Mouse (Mus musculus): ENCODE results near the gene Slc25a11. TPM values are rescaled to one million over a fixed set of nuclear protein-coding genes. Genes with fewer than 3 reads are reported as not detected.
A peak's percentile ranks its signal among the peaks of the same experiment; 100 is the strongest.

The Slc25a11 gene
- polyA plus RNA-seq, 1 experiment from 2014 or later, result 172 TPM

DNA sequence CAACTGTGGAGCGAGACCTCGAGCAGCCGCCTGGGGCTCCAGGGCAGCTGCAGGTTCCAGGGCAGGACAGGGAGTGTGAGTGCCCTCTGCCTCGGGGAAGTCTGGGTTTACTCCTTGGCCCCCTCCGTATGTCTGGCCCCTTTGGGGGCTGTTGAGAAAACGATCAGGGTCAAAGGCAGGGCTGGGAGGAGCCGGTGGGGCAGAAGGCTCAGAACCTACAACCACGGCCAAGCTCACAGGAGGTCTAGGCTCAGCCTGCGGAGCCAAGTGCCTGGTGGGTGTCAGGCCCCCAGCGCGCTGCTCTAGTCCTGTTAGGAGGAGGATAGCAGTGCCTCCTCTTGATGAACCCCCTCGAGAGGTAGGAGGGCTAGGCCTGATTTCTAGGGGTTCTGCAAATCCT, 33.9 kb upstream of the Slc25a11 start:
- Histone ChIP-seq H3K9me3 (ENCODE audit: control insufficient read depth, low read length) (no peaks in the 10 kb centered on the region), H3K27ac (ENCODE audit: low read depth, low read length) (no peak overlapping the region), H3K27me3 (ENCODE audit: control insufficient read depth, insufficient read depth, low read length) (no peaks in the 10 kb centered on the region), H3K4me1 (ENCODE audit: control insufficient read depth, insufficient read depth, low read length) (peaks cover 5% of the 10 kb centered on the region), H3K4me3 (ENCODE audit: low read depth, low read length) (no peak overlapping the region), H3K36me3 (ENCODE audit: control insufficient read depth, insufficient read depth, low read length) (peaks cover 43% of the 10 kb centered on the region), H3K4me2 (ENCODE audit: low read depth, low read length) (no peak overlapping the region), H3K9ac (replicated peaks; ENCODE audit: low read depth, low read length) (0 out of 2 replicates have a peak overlapping the region, but pooled peaks have one; percentile 28)
- WGBS, result 70% methylated on average over 12 of the region's 12 CpGs
- ATAC-seq (ENCODE audit: low read depth), result no peak

DNA sequence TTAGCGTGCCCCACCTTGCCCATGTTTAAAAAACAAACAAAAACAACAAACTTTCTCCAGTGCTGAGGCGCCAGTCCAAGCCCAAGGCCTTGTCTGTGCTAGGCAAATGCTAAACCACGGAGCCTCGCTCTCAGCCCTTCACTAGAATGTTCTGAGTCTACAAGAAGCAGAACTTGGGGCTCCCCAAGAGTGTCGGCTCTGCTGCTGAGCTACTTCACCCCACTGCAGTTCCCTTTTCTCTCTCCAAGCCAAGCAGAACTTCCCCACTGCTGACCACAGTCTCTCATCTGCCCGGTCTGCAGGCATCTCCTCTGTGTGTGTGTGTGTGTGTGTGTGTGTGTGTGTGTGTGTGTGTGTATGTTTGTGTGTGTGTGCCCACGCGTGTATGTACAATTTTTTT, 32.6 kb upstream of the Slc25a11 start:
- no peak overlapping the region for H3K4me3 ChIP-seq (ENCODE audit: low read depth, low read length)
- peaks cover 46% of the 10 kb centered on the region for H3K36me3 ChIP-seq (ENCODE audit: control insufficient read depth, insufficient read depth, low read length)
- H3K4me2 ChIP-seq (ENCODE audit: low read depth, low read length), result no peak overlapping the region
- H3K27ac ChIP-seq (ENCODE audit: low read depth, low read length), result no peak overlapping the region
- H3K4me1 ChIP-seq (ENCODE audit: control insufficient read depth, insufficient read depth, low read length), result peaks cover 5% of the 10 kb centered on the region; the same call in 1 of the 2 replicates
- no peak for ATAC-seq (ENCODE audit: low read depth)
- WGBS, result 88% methylated on average over 8 of the region's 8 CpGs
- no peaks in the 10 kb centered on the region for H3K27me3 ChIP-seq (ENCODE audit: control insufficient read depth, insufficient read depth, low read length)
- H3K9ac ChIP-seq (replicated peaks; ENCODE audit: low read depth, low read length), result no peak overlapping the region
- no peaks in the 10 kb centered on the region for H3K9me3 ChIP-seq (ENCODE audit: control insufficient read depth, low read length)

DNA sequence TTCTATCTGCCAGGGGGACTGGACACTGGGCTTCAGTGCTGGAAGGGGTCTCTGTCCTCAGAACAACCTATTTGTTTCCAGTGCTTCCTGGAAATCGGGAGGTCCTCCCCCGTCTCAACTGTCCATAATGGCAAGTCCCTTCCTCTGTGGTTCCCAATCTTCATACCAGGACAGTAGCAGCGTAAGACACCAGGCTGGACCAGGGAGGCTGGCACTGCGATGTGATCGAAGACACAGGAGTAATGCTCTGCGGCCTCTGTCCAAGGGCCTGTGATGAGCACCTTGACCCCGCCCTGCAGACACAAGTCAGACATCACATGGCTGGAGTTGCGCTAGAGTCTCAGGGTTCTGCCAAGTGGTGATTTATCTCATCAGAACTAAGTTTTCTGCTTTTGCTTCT, 32.1 kb upstream of the Slc25a11 start:
- Histone ChIP-seq H3K9ac (replicated peaks; ENCODE audit: low read depth, low read length) (no peak overlapping the region), H3K4me3 (ENCODE audit: low read depth, low read length) (no peak overlapping the region), H3K36me3 (ENCODE audit: control insufficient read depth, insufficient read depth, low read length) (peaks cover 43% of the 10 kb centered on the region), H3K27ac (ENCODE audit: low read depth, low read length) (no peak overlapping the region), H3K4me1 (ENCODE audit: control insufficient read depth, insufficient read depth, low read length) (peaks cover 5% of the 10 kb centered on the region; the same call in 1 of the 2 replicates), H3K27me3 (ENCODE audit: control insufficient read depth, insufficient read depth, low read length) (no peaks in the 10 kb centered on the region), H3K9me3 (ENCODE audit: control insufficient read depth, low read length) (no peaks in the 10 kb centered on the region), H3K4me2 (ENCODE audit: low read depth, low read length) (no peak overlapping the region)
- WGBS, result 97% methylated on average over 8 of the region's 8 CpGs
- ATAC-seq (ENCODE audit: low read depth), result no peak

DNA sequence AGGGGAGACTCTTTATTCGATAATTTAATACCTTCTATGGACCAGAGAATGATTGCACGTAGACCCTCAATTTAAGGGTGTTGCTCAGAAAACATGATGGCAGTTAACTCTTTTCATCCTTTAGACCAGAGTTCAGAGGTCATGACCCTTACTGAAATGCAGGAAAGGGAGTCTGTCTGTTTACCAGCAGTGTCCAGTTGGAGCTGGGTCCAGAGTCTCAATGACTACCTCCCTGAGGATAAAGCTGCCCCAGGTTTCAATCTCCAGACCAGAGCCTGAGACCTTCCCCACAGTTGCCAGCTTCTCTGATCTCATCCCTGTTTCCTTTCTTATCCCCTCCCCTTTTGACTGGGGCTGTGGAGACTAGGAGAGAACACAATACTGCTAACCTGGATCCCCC, 31.3 kb upstream of the Slc25a11 start:
- H3K36me3 ChIP-seq (ENCODE audit: control insufficient read depth, insufficient read depth, low read length), result peaks cover 43% of the 10 kb centered on the region
- 60% methylated on average over 2 of the region's 2 CpGs for WGBS
- no peak overlapping the region for H3K4me2 ChIP-seq (ENCODE audit: low read depth, low read length)
- H3K27me3 ChIP-seq (ENCODE audit: control insufficient read depth, insufficient read depth, low read length), result no peaks in the 10 kb centered on the region
- no peak overlapping the region for H3K4me3 ChIP-seq (ENCODE audit: low read depth, low read length)
- no peak for ATAC-seq (ENCODE audit: low read depth)
- peaks cover 5% of the 10 kb centered on the region; the same call in 1 of the 2 replicates for H3K4me1 ChIP-seq (ENCODE audit: control insufficient read depth, insufficient read depth, low read length)
- H3K9me3 ChIP-seq (ENCODE audit: control insufficient read depth, low read length), result no peaks in the 10 kb centered on the region
- no peak overlapping the region for H3K9ac ChIP-seq (replicated peaks; ENCODE audit: low read depth, low read length)
- H3K27ac ChIP-seq (ENCODE audit: low read depth, low read length), result no peak overlapping the region

DNA sequence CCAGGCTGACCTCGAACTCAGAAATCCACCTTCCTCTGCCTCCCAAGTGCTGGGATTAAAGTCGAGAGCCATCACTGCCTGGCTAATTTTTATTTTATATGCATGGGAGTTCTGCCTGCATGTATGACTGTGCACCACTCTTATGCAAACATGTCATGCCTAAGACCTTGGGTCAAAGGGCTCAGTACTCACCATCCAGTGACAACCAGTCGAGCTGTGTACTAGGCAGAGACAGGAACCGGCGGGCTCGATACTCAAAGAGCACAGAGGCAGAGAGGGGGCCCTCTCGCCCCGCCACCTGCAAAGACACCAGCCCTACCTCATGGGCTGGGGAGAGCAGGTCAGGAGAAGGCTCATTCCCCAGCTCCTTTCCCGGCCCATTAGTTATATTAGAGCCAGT, 30.8 kb upstream of the Slc25a11 start:
- Histone ChIP-seq H3K4me3 (ENCODE audit: low read depth, low read length) (no peak overlapping the region), H3K4me1 (ENCODE audit: control insufficient read depth, insufficient read depth, low read length) (peaks cover 5% of the 10 kb centered on the region; the same call in 1 of the 2 replicates), H3K27me3 (ENCODE audit: control insufficient read depth, insufficient read depth, low read length) (no peaks in the 10 kb centered on the region), H3K9ac (replicated peaks; ENCODE audit: low read depth, low read length) (no peak overlapping the region), H3K4me2 (ENCODE audit: low read depth, low read length) (no peak overlapping the region), H3K36me3 (ENCODE audit: control insufficient read depth, insufficient read depth, low read length) (peaks cover 38% of the 10 kb centered on the region), H3K9me3 (ENCODE audit: control insufficient read depth, low read length) (no peaks in the 10 kb centered on the region), H3K27ac (ENCODE audit: low read depth, low read length) (no peak overlapping the region)
- WGBS, result 82% methylated on average over 9 of the region's 9 CpGs
- no peak for ATAC-seq (ENCODE audit: low read depth)

DNA sequence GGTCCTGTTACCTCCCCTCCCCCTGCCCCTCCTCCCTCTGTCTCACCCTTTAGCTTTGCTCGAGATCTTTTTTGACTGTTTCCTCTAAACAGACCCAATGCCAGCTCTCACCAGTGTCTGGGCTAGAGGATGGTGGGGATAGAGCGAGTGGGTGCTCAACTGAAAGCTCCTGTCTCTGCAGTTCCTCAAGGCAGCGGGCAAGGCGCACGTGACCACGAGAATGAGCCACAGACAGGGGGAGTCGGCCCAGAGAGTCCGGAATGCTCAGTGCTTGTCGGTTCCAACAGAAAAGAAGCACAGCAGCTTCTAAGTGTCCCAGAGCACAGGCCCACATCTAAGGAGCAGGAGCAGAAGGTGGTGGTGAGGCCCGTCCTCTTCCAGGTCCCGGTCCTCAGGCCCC, 27.2 kb upstream of the Slc25a11 start:
- Histone ChIP-seq H3K36me3 (ENCODE audit: control insufficient read depth, insufficient read depth, low read length) (peaks cover 28% of the 10 kb centered on the region; the same call in 1 of the 2 replicates), H3K27me3 (ENCODE audit: control insufficient read depth, insufficient read depth, low read length) (no peaks in the 10 kb centered on the region), H3K4me2 (ENCODE audit: low read depth, low read length) (no peak overlapping the region), H3K9me3 (ENCODE audit: control insufficient read depth, low read length) (no peaks in the 10 kb centered on the region), H3K4me1 (ENCODE audit: control insufficient read depth, insufficient read depth, low read length) (peaks cover 6% of the 10 kb centered on the region; the same call in 1 of the 2 replicates), H3K27ac (ENCODE audit: low read depth, low read length) (no peak overlapping the region), H3K9ac (replicated peaks; ENCODE audit: low read depth, low read length) (no peak overlapping the region), H3K4me3 (ENCODE audit: low read depth, low read length) (no peak overlapping the region)
- no peak for ATAC-seq (ENCODE audit: low read depth)
- WGBS, result 70% methylated on average over 11 of the region's 11 CpGs

DNA sequence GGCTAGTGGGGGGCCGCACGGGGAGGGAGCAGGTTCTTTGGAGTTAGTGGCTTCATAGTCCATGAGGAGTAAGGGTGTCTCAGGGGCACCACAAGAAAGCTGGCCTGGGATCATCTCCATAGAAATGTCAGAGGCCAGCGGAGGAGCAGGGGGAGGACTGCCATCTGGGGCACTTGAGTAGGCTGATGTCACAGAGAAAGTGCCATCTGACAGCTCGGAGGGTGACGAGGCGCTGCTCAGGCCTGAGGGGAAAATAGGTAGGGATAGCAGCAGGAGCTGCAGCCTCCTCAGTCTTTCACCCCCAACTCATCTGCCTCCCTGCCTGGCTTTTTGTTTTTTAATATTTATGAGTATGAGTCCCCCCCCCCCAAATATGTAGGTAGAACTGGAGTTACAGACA, 26.7 kb upstream of the Slc25a11 start:
- H3K4me2 ChIP-seq (ENCODE audit: low read depth, low read length), result no peak overlapping the region
- no peaks in the 10 kb centered on the region for H3K9me3 ChIP-seq (ENCODE audit: control insufficient read depth, low read length)
- H3K4me3 ChIP-seq (ENCODE audit: low read depth, low read length), result no peak overlapping the region
- H3K27me3 ChIP-seq (ENCODE audit: control insufficient read depth, insufficient read depth, low read length), result no peaks in the 10 kb centered on the region
- peaks cover 23% of the 10 kb centered on the region; the same call in 1 of the 2 replicates for H3K36me3 ChIP-seq (ENCODE audit: control insufficient read depth, insufficient read depth, low read length)
- ATAC-seq (ENCODE audit: low read depth), result no peak
- 60% methylated on average over 6 of the region's 6 CpGs for WGBS
- H3K4me1 ChIP-seq (ENCODE audit: control insufficient read depth, insufficient read depth, low read length), result peaks cover 6% of the 10 kb centered on the region; the same call in 1 of the 2 replicates
- no peak overlapping the region for H3K9ac ChIP-seq (replicated peaks; ENCODE audit: low read depth, low read length)
- H3K27ac ChIP-seq (ENCODE audit: low read depth, low read length), result no peak overlapping the region

DNA sequence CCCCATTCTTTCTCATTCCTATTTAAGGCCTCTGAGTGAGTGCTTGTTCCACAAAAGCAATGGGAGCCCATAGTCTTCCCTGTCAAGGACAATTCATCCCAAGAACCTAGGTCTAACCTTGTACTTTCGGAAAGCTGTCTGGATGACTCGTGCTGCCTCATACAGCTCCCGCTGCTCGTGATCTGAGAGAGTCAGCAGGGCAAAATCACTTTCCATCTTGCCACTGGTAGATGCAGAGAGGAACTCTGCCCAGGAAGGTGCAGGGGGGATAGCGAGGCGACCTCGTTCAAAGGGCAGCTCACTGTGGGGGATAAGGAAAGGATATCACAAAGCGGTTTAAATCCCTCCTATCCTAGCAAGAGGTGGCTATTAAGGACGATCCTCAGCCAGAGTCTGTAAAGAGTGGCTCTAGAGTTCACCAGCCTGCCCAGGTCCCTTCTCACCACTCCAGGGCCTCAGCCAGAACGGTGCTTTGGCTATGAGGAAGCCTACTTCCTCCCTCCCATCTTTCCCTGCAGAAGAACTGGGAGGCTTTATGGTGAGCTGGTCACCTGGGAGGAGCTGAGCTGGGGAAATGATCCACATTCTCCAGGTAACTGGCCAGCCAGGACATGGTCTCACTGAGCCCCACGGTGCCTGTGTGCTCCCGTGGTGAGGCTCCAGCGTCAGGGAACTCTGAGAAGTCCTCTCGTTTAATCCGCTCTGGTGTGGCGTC, 24.2 kb upstream of the Slc25a11 start:
- Histone ChIP-seq H3K9ac (replicated peaks; ENCODE audit: low read depth, low read length) (no peak overlapping the region), H3K27me3 (ENCODE audit: control insufficient read depth, insufficient read depth, low read length) (no peaks in the 10 kb centered on the region), H3K4me2 (ENCODE audit: low read depth, low read length) (no peak overlapping the region), H3K36me3 (ENCODE audit: control insufficient read depth, insufficient read depth, low read length) (peaks cover 23% of the 10 kb centered on the region; the same call in 1 of the 2 replicates), H3K4me1 (ENCODE audit: control insufficient read depth, insufficient read depth, low read length) (peaks cover 14% of the 10 kb centered on the region), H3K4me3 (ENCODE audit: low read depth, low read length) (no peak overlapping the region), H3K27ac (ENCODE audit: low read depth, low read length) (no peak overlapping the region), H3K9me3 (ENCODE audit: control insufficient read depth, low read length) (no peaks in the 10 kb centered on the region)
- no peak for ATAC-seq (ENCODE audit: low read depth)
- 84% methylated on average over 16 of the region's 16 CpGs for WGBS

DNA sequence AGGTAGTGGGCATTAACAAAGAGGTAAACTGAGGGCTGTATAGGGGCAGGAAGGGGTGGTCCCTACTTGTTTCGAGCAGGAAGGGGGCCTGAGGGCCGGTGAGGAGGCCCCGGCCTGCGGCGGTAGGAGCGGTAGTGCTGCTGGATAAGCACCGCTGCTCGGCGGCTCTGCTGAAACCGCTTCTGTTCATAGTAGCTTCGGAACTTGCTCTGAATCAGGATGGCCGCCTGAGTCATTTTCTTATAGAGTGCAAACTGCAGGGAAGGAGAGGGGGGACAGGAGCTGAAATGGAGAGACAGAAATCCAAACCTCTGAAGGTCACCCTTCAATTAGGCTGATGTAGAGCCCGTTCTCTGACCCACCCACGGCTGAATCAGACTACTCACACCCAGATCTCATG, 23.2 kb upstream of the Slc25a11 start:
- H3K4me2 ChIP-seq (ENCODE audit: low read depth, low read length), result peak overlapping the region; percentile 61
- peak overlapping the region; percentile 93 for H3K27ac ChIP-seq (ENCODE audit: low read depth, low read length)
- no peaks in the 10 kb centered on the region for H3K27me3 ChIP-seq (ENCODE audit: control insufficient read depth, insufficient read depth, low read length)
- H3K36me3 ChIP-seq (ENCODE audit: control insufficient read depth, insufficient read depth, low read length), result peaks cover 24% of the 10 kb centered on the region; the same call in 1 of the 2 replicates
- peaks cover 14% of the 10 kb centered on the region for H3K4me1 ChIP-seq (ENCODE audit: control insufficient read depth, insufficient read depth, low read length)
- ATAC-seq (ENCODE audit: low read depth), result no peak
- H3K4me3 ChIP-seq (ENCODE audit: low read depth, low read length), result peak overlapping the region; percentile 64
- no peaks in the 10 kb centered on the region for H3K9me3 ChIP-seq (ENCODE audit: control insufficient read depth, low read length)
- peak overlapping the region; percentile 64 for H3K9ac ChIP-seq (replicated peaks; ENCODE audit: low read depth, low read length)
- WGBS, result 44% methylated on average over 14 of the region's 14 CpGs
